ENCODE assay signal across 20 mouse cellular contexts in the genomic region with DNA sequence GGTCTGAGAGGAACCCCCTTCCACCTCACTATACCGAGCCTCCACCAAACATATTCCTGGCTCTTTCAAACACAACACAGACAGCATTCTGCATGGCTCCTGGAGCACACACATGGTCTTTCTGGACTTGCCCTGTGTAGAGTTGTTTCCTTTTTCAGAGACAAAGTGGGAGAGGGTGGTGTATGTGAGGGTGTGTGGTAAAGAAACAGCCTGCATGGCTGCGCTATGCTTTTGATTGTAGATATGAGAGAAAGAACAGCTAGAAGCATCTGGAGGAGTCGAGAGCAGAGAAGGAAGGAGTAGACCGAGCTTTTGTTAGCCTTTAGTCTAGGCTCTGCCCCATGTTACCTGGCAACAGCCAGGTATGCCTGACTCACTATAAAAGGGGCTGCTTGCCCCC. TPM values are rescaled to one million over a fixed set of nuclear protein-coding genes. Genes with fewer than 3 reads are reported as not detected.
"Had no signal": no experiment of that assay in that cellular context is flagged by ENCODE, and none has a peak within 500 bp of the region (broad histone marks: within the 10 kb centered on the region; RNA-seq: fewer than 3 reads in every experiment).

No protein-coding gene starts in this region.

- H3K4me2 ChIP-seq: kidney, embryonic 15.5 days; limb, embryonic 12.5 days; limb, embryonic 15.5 days; liver, embryonic 11.5 days; lung, embryonic 14.5 days; neural tube, embryonic 13.5 days had no signal

- H3K27ac ChIP-seq: kidney, embryonic 15.5 days; left cerebral cortex, adult 2 months; limb, embryonic 12.5 days; limb, embryonic 15.5 days; liver, embryonic 14.5 days; macrophage; neural tube, embryonic 13.5 days had no signal

- H3K4me1 ChIP-seq: kidney, embryonic 15.5 days; limb, embryonic 12.5 days; limb, embryonic 15.5 days had no signal

- H3K27me3 ChIP-seq: kidney, embryonic 15.5 days; limb, embryonic 12.5 days; limb, embryonic 15.5 days; neural tube, embryonic 13.5 days had no signal

- DNase-seq: kidney, adult 8-10 months; kidney, postnatal 10 days; kidney, postnatal 36 days; layer of hippocampus, postnatal 36 days; left cerebral cortex, postnatal 4 days; liver, postnatal 0 days; lung, embryonic 14.5 days; thymus, adult 18-20 months; thymus, postnatal 36 days had no signal

- ATAC-seq: liver, postnatal 0 days; lung, postnatal 0 days had no signal

- H3K9me3 ChIP-seq: kidney, embryonic 15.5 days; limb, embryonic 12.5 days; limb, embryonic 15.5 days; neural tube, embryonic 13.5 days had no signal

- H3K9ac ChIP-seq: kidney, embryonic 15.5 days; limb, embryonic 12.5 days; limb, embryonic 15.5 days; liver, embryonic 14.5 days; liver, postnatal 0 days; lung, embryonic 14.5 days; neural tube, embryonic 13.5 days had no signal

- H3K36me3 ChIP-seq: kidney, embryonic 15.5 days; limb, embryonic 12.5 days; limb, embryonic 15.5 days; neural tube, embryonic 13.5 days had no signal

- H3K4me3 ChIP-seq: kidney, embryonic 15.5 days; left cerebral cortex, adult 2 months; limb, embryonic 12.5 days; limb, embryonic 15.5 days; myocyte; neural tube, embryonic 13.5 days had no signal

RNA-seq across cellular contexts. Expression of a gene that starts 10.5 kb away (rescaled TPM):
- polyA plus RNA-seq: testis, adult 2 months had no signal
